Mouse (Mus musculus) CH12.LX (cell line): Measurements from ENCODE around the gene Abracl. TPM values are rescaled to one million over a fixed set of nuclear protein-coding genes. Genes with fewer than 3 reads are reported as not detected.

Experiments
- DNase-seq: peaks from one replicate; pipeline ENCODE4 v3.0.0-alpha.2; 2013; ENCODE audit errors: extremely low read depth
- H3K27ac ChIP-seq: 2 replicates; pipeline ENCODE4 v1.5.1; 2012; ENCODE audit warnings: low read depth, mild to moderate bottlenecking, control low read depth, moderate library complexity; ENCODE audit not compliant: insufficient read depth
- H3K27me3 ChIP-seq: replicated peaks from 2 replicates; pipeline ENCODE3; 2012; ENCODE audit warnings: inconsistent platforms
- H3K36me3 ChIP-seq, 2 experiments: replicated peaks in 1 of 2; 2 replicates each; pipeline versions ENCODE3 to v1.6.1; 2012; ENCODE audit warnings: inconsistent platforms in 1 of 2, low read length in 1 of 2, mild to moderate bottlenecking in 1 of 2, mixed read lengths in 1 of 2, moderate library complexity in 1 of 2; ENCODE audit not compliant: control insufficient read depth in 1 of 2, insufficient read depth in 1 of 2
- H3K4me1 ChIP-seq, 2 experiments: 2 replicates each; pipeline ENCODE4 v1.6.1; 2012; ENCODE audit warnings: inconsistent platforms in 1 of 2, moderate library complexity in 1 of 2; ENCODE audit not compliant: insufficient read depth in 2 of 2, control insufficient read depth in 1 of 2
- H3K4me2 ChIP-seq: 2 replicates; pipeline ENCODE4 v1.6.1; 2012; ENCODE audit warnings: low read depth, mild to moderate bottlenecking, control low read depth; ENCODE audit not compliant: poor library complexity, insufficient read depth, severe bottlenecking
- H3K4me3 ChIP-seq, 3 experiments: fragments of 150-350 bp in 1 of 3; sonication (generic) in 1 of 3; replicated peaks in 1 of 3; 2 replicates each; pipeline versions ENCODE3 to v1.5.1; 2011 to 2012; ENCODE audit warnings: low read depth in 2 of 3, low read length in 2 of 3, mild to moderate bottlenecking in 2 of 3, moderate library complexity in 2 of 3, control low read depth in 1 of 3, improper control_type of control experiment in 1 of 3, inconsistent platforms in 1 of 3, mixed read lengths in 1 of 3; ENCODE audit not compliant: poor library complexity in 1 of 3
- H3K79me2 ChIP-seq: replicated peaks from 2 replicates; pipeline ENCODE4 v1.6.1; 2012; ENCODE audit warnings: mild to moderate bottlenecking, moderate library complexity; ENCODE audit not compliant: control insufficient read depth, poor library complexity, insufficient read depth, severe bottlenecking; ENCODE audit errors: extremely low read depth
- H3K9ac ChIP-seq: 2 replicates; pipeline ENCODE4 v1.6.1; 2012; ENCODE audit warnings: low read depth, mild to moderate bottlenecking, control low read depth, moderate library complexity; ENCODE audit not compliant: insufficient read depth
- H3K9me3 ChIP-seq: replicated peaks from 2 replicates; pipeline ENCODE3; 2012; ENCODE audit warnings: low read length, inconsistent platforms, mixed read lengths
- CHD1 ChIP-seq: IDR thresholded peaks from 2 replicates; pipeline ENCODE4 v1.6.1; 2012; ENCODE audit warnings: low read depth, low read length, improper control_type of control experiment, inconsistent platforms
- JUN ChIP-seq: IDR thresholded peaks from 2 replicates; pipeline ENCODE4 v1.6.1; 2011; ENCODE audit warnings: low read depth, mild to moderate bottlenecking, low read length, improper control_type of control experiment, moderate library complexity; ENCODE audit not compliant: insufficient read depth
- NELFE ChIP-seq: IDR thresholded peaks from 2 replicates; pipeline ENCODE4 v1.6.1; 2011; ENCODE audit warnings: low read depth, low read length, improper control_type of control experiment
- SMC3 ChIP-seq: IDR thresholded peaks from 2 replicates; pipeline ENCODE4 v1.6.1; 2011; ENCODE audit warnings: low read depth, low read length, improper control_type of control experiment
- TCF12 ChIP-seq: IDR thresholded peaks from 2 replicates; pipeline ENCODE4 v1.6.1; 2014; ENCODE audit warnings: low read depth, mild to moderate bottlenecking, inconsistent platforms, low read length, improper control_type of control experiment
- dilution Hi-C: fragments of 300-500 bp; cut with MboI; formaldehyde crosslinking; loops from 2 replicates; pipeline ENCODE4 v1.14.3; 2020; ENCODE audit warnings: low sequenced_read_pairs; ENCODE audit not compliant: extremely low pct_unique_long_range_greater_than_20kb, extremely low pct_ligation_motif_present
- in situ Hi-C: fragments of 300-500 bp; cut with MboI; formaldehyde crosslinking; loops from 3 replicates; pipeline ENCODE4 v1.14.3; 2019; ENCODE audit warnings: low sequenced_read_pairs, low pct_ligation_motif_present, low pct_unique_long_range_greater_than_20kb, mixed read lengths
- polyA plus RNA-seq: library from polyadenylated mRNA; unstranded; fragments of >175 nt; gene quantifications from 2 replicates; pipeline ENCODE4 v1.2.1, GENCODE M21; 2012; ENCODE audit warnings: low read depth; ENCODE audit not compliant: insufficient read length
- total RNA-seq, 2 experiments: library from RNA; depleted of rRNA; stranded (reverse); fragments of 300-350 nt in 1 of 2; fragments of >200 nt in 1 of 2; gene quantifications; 2 replicates each; pipeline ENCODE4 v1.2.3; 2012 to 2014

The Abracl gene
- total and polyA plus RNA-seq, 3 experiments = 86.1 to 226 (median 166) TPM

- Histone ChIP-seq H3K9me3 (no peaks in the 10 kb centered on the region), H3K4me3 (no peak overlapping the region), H3K4me1 (0 out of 4 replicates have a peak, but pooled peaks cover 0 to 6% of the 10 kb centered on the region in 2 experiments), H3K27ac (no peak overlapping the region), H3K27me3 (no peaks in the 10 kb centered on the region), H3K4me2 (no peak overlapping the region), H3K79me2 (no peaks in the 10 kb centered on the region), H3K36me3 (no peaks in the 10 kb centered on the region), H3K9ac (no peak overlapping the region)
- no peak for TF ChIP-seq TCF12
- TF ChIP-seq JUN = no peak
- TF ChIP-seq SMC3 = no peak
- TF ChIP-seq CHD1 = no peak
- TF ChIP-seq NELFE = no peak
- in situ Hi-C loops = no loop called here
- DNase-seq = no peak
- dilution Hi-C loops = no loop called here
Measured at GRCm38 (mm10) chr10:17966090-17966489, 57.0 kb downstream of the Abracl start.

Other genes starting within 250 kb of the Abracl start
- gene Txlnb, start 227.1 kb downstream of the Abracl start, total RNA-seq (2012; rRNA removed) = 2.6 and 4.9 TPM in 2 replicates
- 2.0 and 3.1 TPM in 2 replicates for gene Txlnb, start 227.1 kb downstream of the Abracl start, total RNA-seq (2014; rRNA removed)
- gene Txlnb, start 227.1 kb downstream of the Abracl start, polyA plus RNA-seq = 5.1 and 5.2 TPM in 2 replicates
- 6.6 and 12.4 TPM in 2 replicates for gene Heca, start 75.2 kb downstream of the Abracl start, total RNA-seq (2012; rRNA removed)
- gene Heca, start 75.2 kb downstream of the Abracl start, total RNA-seq (2014; rRNA removed) = 11.1 and 15.6 TPM in 2 replicates
- gene Heca, start 75.2 kb downstream of the Abracl start, polyA plus RNA-seq = 9.1 and 10.0 TPM in 2 replicates
- gene Reps1, start 32.6 kb upstream of the Abracl start, total RNA-seq (2012; rRNA removed) = 34.9 and 37.9 TPM in 2 replicates
- 34.4 and 37.0 TPM in 2 replicates for gene Reps1, start 32.6 kb upstream of the Abracl start, total RNA-seq (2014; rRNA removed)
- 46.7 and 61.5 TPM in 2 replicates for gene Reps1, start 32.6 kb upstream of the Abracl start, polyA plus RNA-seq
- gene Ect2l, start 187.6 kb upstream of the Abracl start, total RNA-seq (2012; rRNA removed) = not detected in 2 replicates
- gene Ect2l, start 187.6 kb upstream of the Abracl start, total RNA-seq (2014; rRNA removed) = not detected in 2 replicates
- not detected in 2 replicates for gene Ect2l, start 187.6 kb upstream of the Abracl start, polyA plus RNA-seq
- 5.5 and 10.8 TPM in 2 replicates for gene Ccdc28a, start 211.7 kb upstream of the Abracl start, total RNA-seq (2012; rRNA removed)
- 11.7 and 14.0 TPM in 2 replicates for gene Ccdc28a, start 211.7 kb upstream of the Abracl start, total RNA-seq (2014; rRNA removed)
- gene Ccdc28a, start 211.7 kb upstream of the Abracl start, polyA plus RNA-seq = 7.2 and 8.3 TPM in 2 replicates